Mouse (Mus musculus): ENCODE results near the gene Pla1a.

- no peak for TF ChIP-seq POLR2A (IDR thresholded peaks at IDR 0.05; ENCODE audit: extremely low read depth, insufficient read depth, low read length)
- no peak for TF ChIP-seq CTCF (IDR thresholded peaks at IDR 0.05; ENCODE audit: extremely low read depth, insufficient read depth, low read length)
Observed at GRCm38 (mm10) chr16:38440403-38440802, 7.5 kb upstream of the Pla1a start.

All from cortical plate, adult 2 months (tissue).